Comparison of ENCODE assay signal across 19 mouse cellular contexts in the genomic region with DNA sequence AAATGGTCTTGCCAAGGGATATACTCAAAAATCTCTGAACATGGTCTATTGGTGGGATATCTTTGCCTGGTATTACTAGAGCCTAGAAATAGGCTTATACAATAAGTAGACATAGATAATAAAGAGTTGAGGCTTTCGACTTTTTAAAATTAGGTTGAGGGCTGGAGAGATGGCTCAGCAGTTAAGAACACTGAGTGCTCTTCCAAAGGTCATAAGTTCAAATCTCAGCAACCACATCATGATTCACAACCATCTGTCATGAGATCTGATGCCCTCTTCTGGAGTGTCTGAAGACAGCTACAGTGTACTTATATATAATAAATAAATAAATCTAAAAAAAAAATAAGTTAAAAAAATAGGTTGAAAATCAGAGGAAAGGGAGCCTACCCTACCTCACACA.
"Had no signal": no experiment of that assay in that cellular context is flagged by ENCODE, and none has a peak within 500 bp of the region (broad histone marks: within the 10 kb centered on the region; RNA-seq: fewer than 3 reads in every experiment).

No protein-coding gene starts in this region.

- H3K9me3 ChIP-seq: liver, embryonic 15.5 days; midbrain, embryonic 10.5 days; midbrain, embryonic 13.5 days; midbrain, embryonic 15.5 days; neural tube, embryonic 13.5 days; neural tube, embryonic 15.5 days had no signal

- H3K4me3 ChIP-seq: liver, embryonic 15.5 days; midbrain, embryonic 13.5 days; midbrain, embryonic 15.5 days; myocyte; neural tube, embryonic 13.5 days; neural tube, embryonic 15.5 days had no signal

- H3K27ac ChIP-seq: liver, embryonic 15.5 days; midbrain, embryonic 10.5 days; midbrain, embryonic 13.5 days; midbrain, embryonic 15.5 days; neural tube, embryonic 13.5 days; neural tube, embryonic 15.5 days had no signal

- H3K36me3 ChIP-seq: liver, embryonic 15.5 days; midbrain, embryonic 10.5 days; midbrain, embryonic 13.5 days; midbrain, embryonic 15.5 days; neural tube, embryonic 13.5 days; neural tube, embryonic 15.5 days had no signal

- H3K9ac ChIP-seq: liver, embryonic 15.5 days; liver, postnatal 0 days; lung, embryonic 14.5 days; midbrain, embryonic 13.5 days; midbrain, embryonic 15.5 days; neural tube, embryonic 13.5 days; neural tube, embryonic 15.5 days had no signal

- H3K27me3 ChIP-seq: midbrain, embryonic 13.5 days; midbrain, embryonic 15.5 days; neural tube, embryonic 13.5 days; neural tube, embryonic 15.5 days had no signal

- DNase-seq: liver, postnatal 0 days; lung, embryonic 14.5 days; lung, postnatal 10 days; lung, postnatal 4 days; retina, postnatal 1 day; right cerebral cortex, adult 18-20 months; right cerebral cortex, postnatal 25 days; right cerebral cortex, postnatal 4 days; spleen, adult 18-20 months; thymus, adult 18-20 months; thymus, postnatal 14 days; thymus, postnatal 36 days had no signal

- ATAC-seq: liver, postnatal 0 days; midbrain, embryonic 13.5 days; midbrain, embryonic 15.5 days had no signal

- H3K4me2 ChIP-seq: liver, embryonic 15.5 days; lung, embryonic 14.5 days; neural tube, embryonic 13.5 days; neural tube, embryonic 15.5 days had no signal
